Mouse (Mus musculus) neural tube, embryonic 14.5 days (tissue): ENCODE measurements at regions not wholly inside any gene's neighbourhood (a gene's known extent, or its start where the extent isn't known, plus 50 kb on each side); places are given as distances from the start of the nearest gene placed in this dataset.

Experiments
- ATAC-seq: fragments of 200-750 bp; cut with Nextera tagmentation; 2 replicates; pipeline ENCODE4 v1.8.0; 2017; ENCODE audit warnings: low read depth, mild to moderate bottlenecking, moderate TSS enrichment, moderate library complexity
- H3K27ac ChIP-seq: fragments of 300-500 bp; sonication (generic); 2 replicates; pipeline ENCODE4 v1.5.1; 2014; ENCODE audit warnings: low read depth, mild to moderate bottlenecking, control low read depth, low read length, moderate library complexity, mixed read lengths
- H3K27me3 ChIP-seq: fragments of 300-500 bp; sonication (generic); 2 replicates; pipeline ENCODE4 v1.6.1; 2014; ENCODE audit warnings: low read length; ENCODE audit not compliant: control insufficient read depth, insufficient read depth
- H3K36me3 ChIP-seq: fragments of 300-500 bp; sonication (generic); 2 replicates; pipeline ENCODE4 v1.6.1; 2014; ENCODE audit warnings: low read length, mixed read lengths; ENCODE audit not compliant: control insufficient read depth, insufficient read depth
- H3K4me1 ChIP-seq: fragments of 300-500 bp; sonication (generic); 2 replicates; pipeline ENCODE4 v1.6.1; 2014; ENCODE audit warnings: low read length; ENCODE audit not compliant: control insufficient read depth, insufficient read depth
- H3K4me2 ChIP-seq: fragments of 300-500 bp; sonication (generic); 2 replicates; pipeline ENCODE4 v1.6.1; 2014; ENCODE audit warnings: mild to moderate bottlenecking, low read depth, low read length, control low read depth
- H3K4me3 ChIP-seq: fragments of 300-500 bp; sonication (generic); 2 replicates; pipeline ENCODE4 v1.5.1; 2014; ENCODE audit warnings: low read depth, low read length, control low read depth, mixed read lengths
- H3K9ac ChIP-seq: fragments of 300-500 bp; sonication (generic); replicated peaks from 2 replicates; pipeline ENCODE4 v1.6.1; 2014; ENCODE audit warnings: low read depth, mild to moderate bottlenecking, control low read depth, low read length, mixed read lengths
- H3K9me3 ChIP-seq: fragments of 300-500 bp; sonication (generic); 2 replicates; pipeline ENCODE4 v1.6.1; 2016; ENCODE audit warnings: low read length; ENCODE audit not compliant: control insufficient read depth
- WGBS: fragments of 180-500 bp; shearing (Covaris S2); extraction: QIAGEN DNeasy Blood & Tissue Kit; methylation state at CpG from one replicate; pipeline ENCODE4 v1.1.7; 2014; 5-methylcytosine and 5-hydroxymethylcytosine counted together

DNA sequence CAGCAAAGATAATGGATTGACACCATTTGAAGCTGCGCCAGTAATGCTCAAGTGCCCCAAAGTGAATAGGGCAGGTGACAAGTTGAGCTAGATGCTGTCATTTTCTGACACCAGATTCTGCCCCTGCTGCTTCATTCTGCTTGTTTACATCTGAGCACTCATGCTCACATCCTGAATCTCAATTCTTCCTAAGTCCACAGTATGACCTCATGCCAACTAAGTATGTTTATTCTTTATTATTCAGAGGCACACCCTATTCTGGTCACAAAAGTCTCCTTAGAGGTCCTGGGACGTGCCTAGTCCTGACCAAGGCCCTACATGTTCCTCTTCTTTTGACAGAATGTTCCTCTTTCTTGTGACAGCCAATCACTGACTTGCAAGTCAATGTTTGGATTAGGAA lies 938.1 kb downstream of the Robo2 start:
- H3K4me1 ChIP-seq = no peaks in the 10 kb centered on the region
- H3K27me3 ChIP-seq = no peaks in the 10 kb centered on the region
- 75% methylated on average over 2 of the region's 2 CpGs for WGBS
- no peak overlapping the region for H3K4me2 ChIP-seq
- H3K9ac ChIP-seq = no peak overlapping the region
- H3K27ac ChIP-seq = no peak overlapping the region
- no peak overlapping the region for H3K4me3 ChIP-seq
- no peaks in the 10 kb centered on the region for H3K36me3 ChIP-seq
- ATAC-seq = no peak
- no peaks in the 10 kb centered on the region for H3K9me3 ChIP-seq

GRCm38 (mm10) chr16:73471547-73471946 lies 940.1 kb downstream of the Robo2 start:
- Histone ChIP-seq H3K27ac (no peak overlapping the region), H3K4me2 (no peak overlapping the region), H3K4me1 (no peaks in the 10 kb centered on the region), H3K9me3 (no peaks in the 10 kb centered on the region), H3K36me3 (no peaks in the 10 kb centered on the region), H3K4me3 (no peak overlapping the region), H3K27me3 (no peaks in the 10 kb centered on the region), H3K9ac (no peak overlapping the region)
- peak; percentile 56; the same call in 1 of the 2 replicates for ATAC-seq
- WGBS = 67% methylated on average over 5 of the region's 5 CpGs

DNA sequence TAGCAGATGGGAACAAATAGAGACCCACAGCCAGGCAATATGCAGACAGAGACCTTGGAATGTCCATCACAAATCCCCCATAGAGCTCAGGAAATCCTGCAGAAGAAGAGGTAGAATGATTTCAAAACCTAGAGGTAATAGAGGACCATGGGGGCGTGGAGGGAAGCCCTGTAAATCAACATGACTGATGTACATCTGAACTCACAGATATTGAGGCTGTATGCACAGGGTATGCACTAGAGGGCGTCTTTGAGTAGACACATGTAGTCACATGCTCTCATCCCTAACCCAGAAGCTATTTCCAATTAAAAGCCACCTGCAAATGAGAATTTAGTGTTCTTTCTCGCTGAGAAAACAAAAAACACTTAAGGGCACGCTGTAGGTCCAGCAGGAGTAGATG lies 941.1 kb downstream of the Robo2 start:
- H3K27ac ChIP-seq = no peak overlapping the region
- H3K4me3 ChIP-seq = no peak overlapping the region
- 53% methylated on average over 4 of the region's 4 CpGs for WGBS
- ATAC-seq = no peak
- no peak overlapping the region for H3K4me2 ChIP-seq
- H3K27me3 ChIP-seq = no peaks in the 10 kb centered on the region
- no peaks in the 10 kb centered on the region for H3K4me1 ChIP-seq
- H3K9ac ChIP-seq = no peak overlapping the region
- no peaks in the 10 kb centered on the region for H3K36me3 ChIP-seq
- no peaks in the 10 kb centered on the region for H3K9me3 ChIP-seq

DNA sequence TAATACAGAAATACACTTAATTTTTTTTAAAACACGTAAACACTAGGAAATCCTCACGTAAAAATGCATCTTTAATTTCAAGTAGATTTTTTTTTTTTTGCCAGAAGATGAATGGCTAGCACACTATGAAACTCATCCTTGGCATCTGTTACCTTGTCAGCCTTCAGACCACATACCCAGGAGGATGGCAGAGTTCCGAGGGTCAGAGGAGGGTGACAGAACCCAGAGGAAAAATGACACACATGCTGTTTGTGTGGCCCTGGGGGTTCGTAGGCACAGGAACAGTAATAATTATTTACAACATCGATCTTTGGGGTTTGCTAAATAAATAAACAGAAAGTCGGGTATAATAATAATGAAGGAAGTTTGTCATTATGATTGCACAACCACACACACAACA lies 945.3 kb downstream of the Robo2 start:
- WGBS = 53% methylated on average over 6 of the region's 6 CpGs
- Histone ChIP-seq H3K4me1 (no peaks in the 10 kb centered on the region), H3K9ac (no peak overlapping the region), H3K4me2 (no peak overlapping the region), H3K27me3 (no peaks in the 10 kb centered on the region), H3K36me3 (no peaks in the 10 kb centered on the region), H3K9me3 (no peaks in the 10 kb centered on the region), H3K27ac (no peak overlapping the region), H3K4me3 (no peak overlapping the region)
- no peak for ATAC-seq

- Histone ChIP-seq H3K4me3 (no peak overlapping the region), H3K27ac (no peak overlapping the region), H3K9ac (no peak overlapping the region), H3K36me3 (no peaks in the 10 kb centered on the region), H3K4me1 (no peaks in the 10 kb centered on the region), H3K4me2 (no peak overlapping the region), H3K27me3 (no peaks in the 10 kb centered on the region), H3K9me3 (no peaks in the 10 kb centered on the region)
- WGBS = 90% methylated on average over 4 of the region's 4 CpGs
- no peak for ATAC-seq
Observed at GRCm38 (mm10) chr16:73462516-73462915, 949.1 kb downstream of the Robo2 start.

DNA sequence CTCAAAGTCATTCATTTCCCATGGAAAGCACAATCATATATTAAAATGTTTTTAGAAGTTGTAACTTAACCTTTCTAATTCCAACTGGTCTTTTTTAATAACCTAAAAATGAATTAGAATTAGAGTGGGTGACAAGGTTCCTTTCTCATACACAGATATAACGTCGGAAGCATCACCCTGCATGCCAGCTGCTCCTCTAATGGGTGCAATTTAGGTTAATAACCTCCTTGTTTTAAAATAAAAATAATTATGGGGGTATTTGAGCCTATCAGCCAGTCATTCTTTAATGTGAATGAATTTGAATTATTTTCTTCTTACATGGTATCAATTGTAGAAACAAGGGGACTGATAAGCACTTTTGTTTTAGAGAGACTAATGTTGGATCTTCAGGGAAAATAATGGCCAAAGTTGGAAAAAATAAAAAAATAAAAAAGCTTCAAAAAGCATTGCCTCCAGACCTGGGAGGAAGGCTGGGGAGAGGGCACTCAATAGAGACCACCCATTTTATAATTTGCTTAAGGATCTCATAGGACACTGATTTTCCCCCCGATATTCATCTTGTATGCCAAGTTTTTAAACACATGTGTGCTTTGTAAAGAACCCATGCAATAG lies 960.9 kb downstream of the Robo2 start:
- no peaks in the 10 kb centered on the region for H3K36me3 ChIP-seq
- no peak for ATAC-seq
- no peak overlapping the region for H3K4me3 ChIP-seq
- H3K27me3 ChIP-seq = no peaks in the 10 kb centered on the region
- no peaks in the 10 kb centered on the region for H3K9me3 ChIP-seq
- no peak overlapping the region for H3K9ac ChIP-seq
- H3K27ac ChIP-seq = no peak overlapping the region
- H3K4me2 ChIP-seq = no peak overlapping the region
- 72% methylated on average over 3 of the region's 3 CpGs for WGBS
- H3K4me1 ChIP-seq = no peaks in the 10 kb centered on the region

DNA sequence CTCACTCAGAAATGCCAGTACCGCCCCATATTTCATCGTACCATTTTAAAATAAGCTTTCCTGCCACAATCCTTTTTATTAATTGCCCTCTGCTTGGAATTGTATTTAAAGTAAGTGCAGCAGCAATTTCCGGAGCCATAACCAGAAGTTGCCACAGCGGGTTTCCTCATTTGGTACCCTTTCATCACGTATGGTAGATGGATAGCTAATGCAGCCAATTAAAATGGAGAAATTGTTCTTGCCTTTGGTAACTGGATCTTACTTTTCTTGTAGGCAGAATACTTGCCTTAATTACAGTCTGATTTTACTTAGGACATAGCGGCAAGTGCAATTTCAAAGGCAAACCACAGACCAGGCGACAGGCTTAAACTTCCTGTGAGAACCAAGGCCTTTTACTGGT lies 961.8 kb downstream of the Robo2 start:
- no peak overlapping the region for H3K27ac ChIP-seq
- no peak for ATAC-seq
- H3K9ac ChIP-seq = no peak overlapping the region
- H3K9me3 ChIP-seq = no peaks in the 10 kb centered on the region
- H3K4me3 ChIP-seq = no peak overlapping the region
- no peaks in the 10 kb centered on the region for H3K4me1 ChIP-seq
- 85% methylated on average over 7 of the region's 7 CpGs for WGBS
- H3K4me2 ChIP-seq = no peak overlapping the region
- no peaks in the 10 kb centered on the region for H3K36me3 ChIP-seq
- no peaks in the 10 kb centered on the region for H3K27me3 ChIP-seq

GRCm38 (mm10) chr16:73435726-73436125 lies 975.9 kb downstream of the Robo2 start:
- 87% methylated on average over 3 of the region's 3 CpGs for WGBS
- Histone ChIP-seq H3K27ac (no peak overlapping the region), H3K4me2 (no peak overlapping the region)

GRCm38 (mm10) chr16:73424851-73425250 lies 986.8 kb downstream of the Robo2 start:
- H3K4me3 ChIP-seq = no peak overlapping the region
- H3K27ac ChIP-seq = no peak overlapping the region
- H3K4me2 ChIP-seq = no peak overlapping the region
- H3K9me3 ChIP-seq = no peaks in the 10 kb centered on the region
- H3K4me1 ChIP-seq = no peaks in the 10 kb centered on the region
- no peak for ATAC-seq
- no peaks in the 10 kb centered on the region for H3K36me3 ChIP-seq
- no peak overlapping the region for H3K9ac ChIP-seq
- no peaks in the 10 kb centered on the region for H3K27me3 ChIP-seq
- 82% methylated on average over 5 of the region's 5 CpGs for WGBS

More at GRCm38 (mm10) chr16:73435726-73436125, 975.9 kb downstream of the Robo2 start:
- no peaks in the 10 kb centered on the region for H3K9me3 ChIP-seq
- no peak for ATAC-seq
- no peak overlapping the region for H3K9ac ChIP-seq
- H3K36me3 ChIP-seq = no peaks in the 10 kb centered on the region
- no peaks in the 10 kb centered on the region for H3K4me1 ChIP-seq
- H3K4me3 ChIP-seq = no peak overlapping the region
- no peaks in the 10 kb centered on the region for H3K27me3 ChIP-seq
